Mouse (Mus musculus) forebrain, embryonic 10.5 days (tissue): ENCODE data around the gene Ckap2. TPM values are rescaled to one million over a fixed set of nuclear protein-coding genes. Genes with fewer than 3 reads are reported as not detected.

Source experiments
- DNase-seq: peaks from one replicate; pipeline ENCODE4 v3.0.0-alpha.2; 2017; ENCODE audit warnings: low spot score; ENCODE audit errors: extremely low spot score
- H3K27ac ChIP-seq: fragments of 300-500 bp; sonication (generic); 2 replicates; pipeline ENCODE4 v1.5.1; 2016; ENCODE audit warnings: mild to moderate bottlenecking
- H3K27me3 ChIP-seq: fragments of 300-500 bp; sonication (generic); 2 replicates; pipeline ENCODE4 v1.6.1; 2016; ENCODE audit warnings: mild to moderate bottlenecking; ENCODE audit not compliant: poor library complexity, severe bottlenecking
- H3K36me3 ChIP-seq: fragments of 300-500 bp; sonication (generic); replicated peaks from 2 replicates; pipeline ENCODE4 v1.6.1; 2016; ENCODE audit warnings: mild to moderate bottlenecking, moderate library complexity
- H3K4me1 ChIP-seq: fragments of 300-500 bp; sonication (generic); 2 replicates; pipeline ENCODE4 v1.6.1; 2016
- H3K4me3 ChIP-seq: fragments of 300-500 bp; sonication (generic); 2 replicates; pipeline ENCODE4 v1.5.1; 2016; ENCODE audit warnings: mild to moderate bottlenecking, moderate library complexity
- H3K9me3 ChIP-seq: fragments of 300-500 bp; sonication (generic); 2 replicates; pipeline ENCODE4 v1.6.1; 2016; ENCODE audit warnings: mild to moderate bottlenecking, moderate library complexity
- WGBS: fragments of 180-500 bp; shearing (Covaris S2); methylation state at CpG from one replicate; pipeline ENCODE4 v1.1.7; 2016; 5-methylcytosine and 5-hydroxymethylcytosine counted together
- polyA plus RNA-seq: library from polyadenylated mRNA; unstranded; fragments of >200 nt; fragmentation: Nextera tagmentation; extraction: Ambion mirVana; gene quantifications from 2 replicates; pipeline ENCODE4 v1.2.1, GENCODE M21; 2016

Ckap2 gene
- 57.3 and 59.8 TPM in 2 replicates for polyA plus RNA-seq

DNA sequence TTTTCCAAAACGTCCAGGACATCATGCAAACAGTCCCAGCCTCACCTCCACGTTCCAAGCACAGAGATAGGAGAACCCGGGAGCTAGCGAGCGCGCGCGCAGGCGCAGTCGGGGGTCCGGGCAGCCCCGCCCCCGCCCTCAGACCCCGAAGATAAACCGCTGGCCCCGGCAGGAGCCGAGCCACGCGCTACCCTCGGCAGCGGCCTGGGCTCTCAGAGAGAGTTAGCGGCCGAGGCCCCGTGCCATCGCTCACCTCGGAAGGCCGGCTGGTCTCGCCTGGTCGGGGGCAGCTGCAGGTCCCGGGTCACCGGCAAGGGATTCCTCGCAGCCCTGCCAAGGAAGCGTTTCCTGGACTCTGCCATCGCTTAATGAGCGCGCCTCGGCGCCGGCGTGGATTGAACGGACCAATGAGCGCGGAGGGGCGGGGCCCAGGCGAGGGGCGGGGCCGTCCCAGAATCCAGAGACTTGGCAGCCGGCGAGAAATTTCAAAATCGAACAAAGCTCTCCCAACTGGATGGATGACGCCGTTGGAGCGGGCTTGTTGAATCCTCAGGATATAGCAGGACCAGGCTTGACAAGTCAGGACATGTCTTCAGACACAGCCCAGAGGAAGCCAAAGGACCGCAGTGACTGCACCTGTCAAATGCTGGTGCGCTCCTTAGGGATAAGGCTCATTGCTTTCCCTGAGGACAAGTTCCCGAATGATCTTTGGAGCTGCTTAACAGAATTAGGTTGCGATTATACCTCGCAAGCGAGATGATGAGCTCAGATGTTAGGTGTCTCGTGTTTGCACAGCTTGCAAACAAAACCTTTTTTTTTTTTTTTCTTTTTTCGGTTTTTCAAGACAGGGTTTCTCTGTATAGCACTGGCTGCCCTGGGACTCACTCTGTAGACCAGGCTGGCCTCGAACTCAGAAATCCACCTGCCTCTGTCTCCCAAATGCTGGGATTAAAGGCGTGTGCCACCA lies at the start of gene Ckap2:
Ckap2 (minus strand) TSS at position 389 of the 967 bp plus-strand sequence.
- Histone ChIP-seq H3K27me3 (peaks cover 4% of the 10 kb centered on the region; the same call in 1 of the 2 replicates), H3K36me3 (no peaks in the 10 kb centered on the region), H3K9me3 (no peaks in the 10 kb centered on the region), H3K4me1 (peaks cover 22% of the 10 kb centered on the region), H3K4me3 (peak within 1 kb of the TSS; percentile 76), H3K27ac (peak within 1 kb of the TSS; percentile 98)
- 3% methylated on average over 63 of the region's 63 CpGs for WGBS
- peak; percentile 96 for DNase-seq

DNA sequence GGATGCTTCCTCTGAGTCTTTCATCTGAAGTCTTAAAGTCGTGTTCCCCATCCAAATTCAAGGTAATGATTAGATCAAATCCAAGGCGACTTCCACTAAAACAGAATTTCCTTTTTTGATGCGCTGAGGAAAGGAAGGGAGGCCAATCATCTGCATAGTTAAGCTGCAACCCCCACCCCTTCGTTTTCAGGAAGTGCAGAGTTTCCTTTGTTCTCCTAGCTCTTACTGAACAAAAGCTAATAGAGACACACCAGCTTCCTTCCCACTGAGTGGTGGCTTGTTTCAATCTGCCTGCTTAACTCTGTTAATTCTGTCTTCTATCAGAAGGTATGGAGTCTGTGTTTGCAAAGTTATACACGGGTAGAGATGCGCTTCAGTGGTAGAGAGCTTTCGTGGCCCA lies 43.0 kb upstream of the Ckap2 start:
- Histone ChIP-seq H3K27ac (no peak overlapping the region), H3K36me3 (peaks cover 4% of the 10 kb centered on the region), H3K4me1 (peaks cover 20% of the 10 kb centered on the region), H3K4me3 (no peak overlapping the region), H3K27me3 (peaks cover 37% of the 10 kb centered on the region), H3K9me3 (no peaks in the 10 kb centered on the region)
- 35% methylated on average over 7 of the region's 7 CpGs for WGBS
- no peak for DNase-seq

DNA sequence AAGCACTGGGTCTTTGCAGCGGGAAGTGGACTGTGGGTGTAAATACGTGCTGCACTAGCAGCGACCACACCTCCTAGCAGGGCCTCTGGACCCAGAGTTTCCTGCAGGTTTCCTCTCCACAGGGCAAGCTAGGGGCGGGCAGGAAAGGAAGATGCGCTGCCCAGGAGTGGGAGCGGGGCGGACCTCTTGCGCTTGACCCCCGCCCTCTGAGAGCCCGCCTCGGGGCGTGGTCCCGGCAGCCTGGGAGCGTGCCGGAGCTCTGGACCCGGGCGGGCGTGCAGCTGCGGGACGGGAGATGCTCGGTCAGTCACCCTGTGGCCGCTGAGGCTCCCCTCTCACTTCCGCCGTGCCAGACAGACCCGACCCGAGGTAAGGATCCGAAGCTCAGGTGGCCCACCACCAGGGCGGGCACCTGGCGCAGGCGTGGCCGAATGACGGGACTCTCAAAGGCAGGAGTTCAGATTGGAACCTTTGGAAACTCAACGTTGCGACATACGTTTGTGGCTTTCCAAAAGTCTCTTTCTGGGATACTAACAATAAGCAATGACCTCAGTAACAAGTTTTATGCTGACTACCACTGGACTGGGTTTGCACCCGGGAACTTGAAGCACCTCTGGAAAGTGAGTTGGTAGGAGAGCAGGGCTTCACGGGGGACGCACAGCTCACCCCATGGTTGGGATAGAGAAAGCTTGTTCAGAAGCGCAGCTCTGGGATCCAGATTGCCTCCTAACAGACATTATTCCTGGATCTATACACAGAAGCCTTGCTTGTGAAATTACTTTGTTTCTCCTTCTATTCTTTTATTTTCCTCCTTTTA lies 41.6 kb upstream of the Ckap2 start, which contains the start of gene Thsd1:
Thsd1 (plus strand) TSS at position 253 of the 817 bp plus-strand sequence.
- WGBS = under 1% methylated on average over 39 of the region's 39 CpGs
- H3K27me3 ChIP-seq = peaks cover 37% of the 10 kb centered on the region
- H3K4me1 ChIP-seq = peaks cover 20% of the 10 kb centered on the region
- H3K4me3 ChIP-seq = peak within 1 kb of the TSS; percentile 66
- peak; percentile 52 for DNase-seq
- peaks cover 16% of the 10 kb centered on the region for H3K36me3 ChIP-seq
- H3K27ac ChIP-seq = peak within 1 kb of the TSS; percentile 59
- peaks cover 6% of the 10 kb centered on the region; the same call in 1 of the 2 replicates for H3K9me3 ChIP-seq

DNA sequence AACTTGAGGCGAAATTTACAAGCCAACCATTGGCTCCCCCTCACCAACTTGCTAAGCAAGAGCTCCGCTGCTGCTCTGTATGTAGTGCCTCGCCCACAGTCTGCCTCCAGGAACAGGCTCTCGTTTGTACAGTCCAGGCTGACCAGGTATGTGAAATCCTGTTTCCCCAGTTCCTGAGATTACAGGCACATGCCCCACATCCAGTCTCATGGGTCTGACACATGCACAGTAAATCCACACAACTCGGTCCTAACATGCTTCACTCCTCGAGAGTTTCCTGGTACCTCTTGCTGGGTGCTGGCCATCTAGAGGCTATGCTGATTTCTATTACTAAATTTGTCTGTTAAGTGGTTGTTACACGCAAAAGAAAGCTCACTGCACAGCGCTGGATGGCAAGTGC lies 40.7 kb upstream of the Ckap2 start:
- Histone ChIP-seq H3K36me3 (peaks cover 24% of the 10 kb centered on the region), H3K4me1 (peaks cover 20% of the 10 kb centered on the region), H3K4me3 (no peak overlapping the region), H3K27me3 (peaks cover 37% of the 10 kb centered on the region), H3K9me3 (peaks cover 8% of the 10 kb centered on the region; the same call in 1 of the 2 replicates), H3K27ac (no peak overlapping the region)
- DNase-seq = no peak
- 69% methylated on average over 8 of the region's 8 CpGs for WGBS

DNA sequence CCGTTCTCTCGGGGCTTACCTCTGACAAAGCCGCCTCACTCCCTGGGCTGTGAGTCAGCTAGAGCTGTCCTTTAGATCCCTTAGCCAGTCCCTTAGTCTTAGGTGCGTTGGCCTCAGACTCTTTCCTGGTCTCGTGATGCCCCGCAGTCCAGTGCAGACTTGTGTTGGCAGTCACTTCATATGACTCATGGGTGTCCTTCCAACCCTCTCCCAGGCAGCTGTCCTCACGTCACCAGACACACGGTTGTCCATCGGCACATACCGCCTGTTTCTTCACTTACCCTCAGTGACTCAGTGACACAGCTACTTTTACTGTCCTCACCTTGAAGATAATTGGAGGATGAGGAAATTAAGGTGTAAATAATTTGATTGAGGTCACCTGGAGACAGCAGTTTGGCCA lies 29.2 kb upstream of the Ckap2 start:
- H3K9me3 ChIP-seq = no peaks in the 10 kb centered on the region
- peaks cover 89% of the 10 kb centered on the region for H3K36me3 ChIP-seq
- no peaks in the 10 kb centered on the region for H3K27me3 ChIP-seq
- H3K4me1 ChIP-seq = no peaks in the 10 kb centered on the region
- no peak overlapping the region for H3K27ac ChIP-seq
- no peak overlapping the region for H3K4me3 ChIP-seq
- WGBS = 96% methylated on average over 10 of the region's 10 CpGs
- no peak for DNase-seq

DNA sequence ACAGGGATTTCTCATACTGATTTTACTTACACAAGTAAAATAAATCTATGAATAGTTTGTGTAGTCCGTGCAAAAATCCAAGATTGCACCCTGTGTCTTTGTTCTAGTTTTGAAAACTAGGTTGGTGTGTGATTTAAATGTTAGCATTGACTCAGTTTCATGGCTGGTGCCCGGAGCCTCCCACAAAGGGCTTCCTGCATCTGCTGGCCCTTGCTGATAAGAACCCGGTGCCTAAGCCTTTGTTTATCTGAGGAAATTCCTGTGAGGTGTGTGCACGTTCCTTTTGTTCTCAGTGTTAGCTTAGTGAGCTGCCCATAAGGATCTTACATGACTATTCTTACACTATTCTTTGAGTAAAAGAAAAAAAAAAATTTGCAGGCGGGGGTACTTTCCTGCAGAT lies 23.4 kb upstream of the Ckap2 start:
- no peak for DNase-seq
- Histone ChIP-seq H3K27me3 (no peaks in the 10 kb centered on the region), H3K4me3 (no peak overlapping the region), H3K9me3 (no peaks in the 10 kb centered on the region), H3K36me3 (peaks cover 76% of the 10 kb centered on the region), H3K27ac (no peak overlapping the region), H3K4me1 (no peaks in the 10 kb centered on the region)
- WGBS = 63% methylated on average over 5 of the region's 5 CpGs

DNA sequence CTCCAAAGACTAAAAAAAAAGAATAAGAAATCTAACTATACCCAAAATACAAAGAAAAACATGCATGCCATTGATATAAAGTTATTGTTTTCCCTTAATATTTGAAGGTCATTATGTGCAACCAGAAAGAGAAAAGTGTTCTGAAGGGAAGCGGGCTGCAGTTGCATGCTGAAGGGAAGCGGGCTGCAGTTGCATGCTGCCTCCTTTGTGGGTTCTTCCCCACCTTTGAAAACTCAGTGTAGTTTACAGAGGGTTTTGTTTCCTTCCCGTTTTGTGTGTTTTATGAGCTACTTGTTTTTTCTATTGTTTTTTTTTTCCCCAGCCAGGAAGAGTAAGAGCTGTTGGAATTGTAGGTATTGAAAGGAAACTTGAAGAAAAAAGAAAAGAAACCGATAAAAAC lies 21.9 kb upstream of the Ckap2 start:
- DNase-seq = no peak
- Histone ChIP-seq H3K27me3 (no peaks in the 10 kb centered on the region), H3K4me3 (no peak overlapping the region), H3K9me3 (no peaks in the 10 kb centered on the region), H3K4me1 (no peaks in the 10 kb centered on the region), H3K27ac (no peak overlapping the region), H3K36me3 (peaks cover 77% of the 10 kb centered on the region)
- 92% methylated on average over 4 of the region's 4 CpGs for WGBS

DNA sequence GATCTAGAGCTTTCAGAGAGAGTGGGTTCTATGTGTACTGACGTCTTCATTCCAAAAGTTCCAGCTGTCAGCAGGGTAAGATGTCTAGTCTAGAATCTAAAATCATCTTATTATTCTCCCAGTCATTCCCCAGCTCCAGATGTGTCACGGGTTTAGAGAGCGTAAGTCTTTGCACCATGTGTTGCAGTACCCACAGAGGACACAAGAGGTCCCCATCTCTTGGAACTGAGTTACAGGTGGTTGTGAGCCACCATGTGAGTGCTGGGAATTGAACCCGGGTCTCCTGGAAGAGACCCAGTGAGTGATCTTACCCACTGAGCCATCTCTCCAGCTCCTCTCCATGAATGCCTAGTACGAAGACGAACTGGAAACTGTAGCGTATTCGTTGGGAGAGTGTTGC lies 13.9 kb upstream of the Ckap2 start:
- no peaks in the 10 kb centered on the region for H3K27me3 ChIP-seq
- no peak for DNase-seq
- H3K27ac ChIP-seq = no peak overlapping the region
- 97% methylated on average over 8 of the region's 8 CpGs for WGBS
- peaks cover 4% of the 10 kb centered on the region; the same call in 1 of the 2 replicates for H3K9me3 ChIP-seq
- no peak overlapping the region for H3K4me3 ChIP-seq
- peaks cover 4% of the 10 kb centered on the region for H3K4me1 ChIP-seq
- H3K36me3 ChIP-seq = peaks cover 51% of the 10 kb centered on the region

DNA sequence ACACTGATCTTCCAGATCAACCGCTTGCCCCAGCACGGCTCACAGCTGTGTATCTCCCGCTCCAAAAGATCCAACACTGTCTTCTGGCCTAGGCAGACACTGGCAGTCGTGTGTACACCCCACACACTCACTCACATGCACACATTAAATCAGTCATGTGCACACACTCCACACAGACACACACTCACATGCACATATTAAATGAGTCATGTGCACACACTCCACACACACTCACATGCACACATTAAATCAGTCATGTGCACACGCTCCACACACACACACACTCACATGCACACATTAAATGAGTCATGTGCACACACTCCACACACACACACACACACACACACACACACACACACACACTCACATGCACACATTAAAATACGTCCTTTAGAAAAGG lies 12.3 kb upstream of the Ckap2 start:
- 90% methylated on average over 6 of the region's 6 CpGs for WGBS
- no peak overlapping the region for H3K4me3 ChIP-seq
- no peak overlapping the region for H3K27ac ChIP-seq
- H3K4me1 ChIP-seq = peaks cover 15% of the 10 kb centered on the region
- H3K27me3 ChIP-seq = no peaks in the 10 kb centered on the region
- peaks cover 42% of the 10 kb centered on the region for H3K36me3 ChIP-seq
- no peak for DNase-seq
- peaks cover 4% of the 10 kb centered on the region; the same call in 1 of the 2 replicates for H3K9me3 ChIP-seq

DNA sequence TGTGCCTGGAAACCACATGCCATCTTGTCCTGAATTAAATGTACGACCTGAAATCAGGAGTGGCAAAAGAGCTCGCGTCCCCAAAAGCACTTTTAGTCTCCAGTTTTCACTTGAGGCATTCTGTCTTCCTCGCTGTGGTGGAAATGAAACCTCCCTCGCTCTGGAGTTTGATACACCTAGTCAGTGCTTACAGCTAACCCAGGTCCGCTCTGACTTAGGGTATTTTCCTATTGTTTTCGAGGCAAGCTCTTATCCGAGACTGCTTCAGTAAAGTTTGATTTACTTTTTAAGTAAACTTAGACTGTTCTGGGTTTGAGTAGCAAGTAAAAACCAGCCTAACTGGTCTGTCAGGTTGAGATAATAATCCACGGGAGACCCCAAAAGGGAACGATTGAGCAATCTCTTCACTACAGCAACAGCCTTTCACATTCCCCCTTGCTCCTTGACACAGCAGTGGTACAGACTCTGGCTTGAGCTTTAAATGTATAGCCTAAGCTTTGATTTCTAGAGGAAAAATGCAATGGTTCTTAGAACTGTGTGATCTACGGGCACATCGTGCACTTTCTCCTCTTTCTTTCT lies 7.9 kb upstream of the Ckap2 start:
- H3K9me3 ChIP-seq = no peaks in the 10 kb centered on the region
- peak overlapping the region; percentile 98 for H3K27ac ChIP-seq
- DNase-seq = no peak
- H3K4me3 ChIP-seq = peak overlapping the region; percentile 77
- H3K27me3 ChIP-seq = no peaks in the 10 kb centered on the region
- 19% methylated on average over 12 of the region's 12 CpGs for WGBS
- peaks cover 10% of the 10 kb centered on the region for H3K36me3 ChIP-seq
- H3K4me1 ChIP-seq = peaks cover 15% of the 10 kb centered on the region

DNA sequence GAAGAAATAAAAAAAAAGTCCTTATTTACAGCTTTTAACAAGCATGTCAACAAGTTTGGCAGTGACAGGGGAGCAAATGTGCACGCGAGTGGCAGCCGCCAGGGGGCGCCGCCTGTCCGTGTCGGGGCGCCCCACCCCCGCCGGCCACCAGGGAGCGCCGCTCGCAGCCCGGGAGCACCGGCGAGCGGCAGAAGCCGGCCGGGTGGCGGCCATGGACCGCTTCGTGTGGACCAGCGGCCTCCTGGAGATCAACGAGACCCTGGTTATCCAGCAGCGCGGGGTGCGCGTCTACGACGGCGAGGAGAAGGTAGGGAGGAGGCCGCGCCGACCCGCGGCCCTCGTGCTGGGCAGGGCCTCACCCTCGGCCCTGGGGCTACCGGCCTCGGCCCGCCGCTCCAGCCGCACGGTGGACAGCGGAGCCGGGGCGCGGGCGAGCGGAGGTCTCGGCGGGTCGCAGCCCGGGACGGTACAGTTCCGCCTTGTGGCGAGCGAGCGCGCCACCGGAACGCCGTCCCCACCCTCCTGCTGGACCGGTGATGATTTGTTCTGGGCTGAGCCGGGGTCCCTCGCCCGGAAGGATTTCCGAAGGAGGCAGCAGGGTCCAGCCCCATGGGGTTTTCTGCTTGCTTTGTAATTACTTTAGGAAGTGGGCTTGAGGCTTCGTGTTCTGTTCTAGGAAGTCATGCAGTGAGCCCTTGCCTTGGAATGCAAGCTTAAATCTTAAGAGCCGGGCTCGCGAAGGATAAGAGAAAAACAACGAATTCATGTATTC lies 7.2 kb upstream of the Ckap2 start, which contains the start of gene Vps36:
Vps36 (plus strand) TSS at position 150 of the 772 bp plus-strand sequence.
- peak within 1 kb of the TSS; percentile 77 for H3K4me3 ChIP-seq
- peak within 1 kb of the TSS; percentile 98 for H3K27ac ChIP-seq
- H3K9me3 ChIP-seq = no peaks in the 10 kb centered on the region
- H3K4me1 ChIP-seq = peaks cover 15% of the 10 kb centered on the region
- WGBS = under 1% methylated on average over 73 of the region's 73 CpGs
- H3K27me3 ChIP-seq = no peaks in the 10 kb centered on the region
- peaks cover 5% of the 10 kb centered on the region for H3K36me3 ChIP-seq
- peak; percentile 87 for DNase-seq
